Mouse (Mus musculus) forebrain, embryonic 14.5 days (tissue): ENCODE results near the gene Apbb2. TPM values are rescaled to one million over a fixed set of nuclear protein-coding genes. Genes with fewer than 3 reads are reported as not detected.

ENCODE experiments used
- ATAC-seq: fragments of 200-750 bp; cut with Nextera tagmentation; 2 replicates; pipeline ENCODE4 v1.8.0; 2017; ENCODE audit warnings: mild to moderate bottlenecking, moderate library complexity
- DNase-seq: peaks from one replicate; pipeline ENCODE4 v3.0.0-alpha.2; 2015; ENCODE audit warnings: low spot score
- H3K27ac ChIP-seq: fragments of 300-500 bp; sonication (generic); 2 replicates; pipeline ENCODE4 v1.5.1; 2014; ENCODE audit warnings: low read depth, mild to moderate bottlenecking, control low read depth, low read length, moderate library complexity
- H3K27me3 ChIP-seq: fragments of 300-500 bp; sonication (generic); replicated peaks from 2 replicates; pipeline ENCODE4 v1.6.1; 2014; ENCODE audit warnings: low read length, control low read depth, mixed read lengths; ENCODE audit not compliant: control insufficient read depth, insufficient read depth
- H3K36me3 ChIP-seq: fragments of 300-500 bp; sonication (generic); 2 replicates; pipeline ENCODE4 v1.6.1; 2014; ENCODE audit warnings: low read length, control low read depth; ENCODE audit not compliant: control insufficient read depth, insufficient read depth
- H3K4me1 ChIP-seq: fragments of 300-500 bp; sonication (generic); 2 replicates; pipeline ENCODE4 v1.6.1; 2014; ENCODE audit warnings: antibody characterized with exemption, low read length, control low read depth; ENCODE audit not compliant: control insufficient read depth, insufficient read depth
- H3K4me2 ChIP-seq: fragments of 300-500 bp; sonication (generic); 2 replicates; pipeline ENCODE4 v1.6.1; 2014; ENCODE audit warnings: mild to moderate bottlenecking, control low read depth, low read length
- H3K4me3 ChIP-seq: fragments of 300-500 bp; sonication (generic); 2 replicates; pipeline ENCODE4 v1.5.1; 2014; ENCODE audit warnings: low read depth, low read length, control low read depth
- H3K9ac ChIP-seq: fragments of 300-500 bp; sonication (generic); 2 replicates; pipeline ENCODE4 v1.6.1; 2014; ENCODE audit warnings: mild to moderate bottlenecking, low read length, control low read depth, moderate library complexity
- H3K9me3 ChIP-seq: fragments of 300-500 bp; sonication (generic); replicated peaks from 2 replicates; pipeline ENCODE4 v1.6.1; 2016; ENCODE audit warnings: low read length, control low read depth, mixed read lengths; ENCODE audit not compliant: control insufficient read depth
- WGBS: fragments of 180-500 bp; shearing (Covaris S2); extraction: QIAGEN DNeasy Blood & Tissue Kit; methylation state at CpG from one replicate; pipeline ENCODE4 v1.1.7; 2014; 5-methylcytosine and 5-hydroxymethylcytosine counted together
- polyA plus RNA-seq: library from polyadenylated mRNA; unstranded; fragments of >200 nt; fragmentation: Nextera tagmentation; extraction: Ambion mirVana; gene quantifications from 2 replicates; pipeline ENCODE4 v1.2.1, GENCODE M21; 2014

The Apbb2 gene
- polyA plus RNA-seq, 1 experiment from 2014 or later = 60.6 TPM

DNA sequence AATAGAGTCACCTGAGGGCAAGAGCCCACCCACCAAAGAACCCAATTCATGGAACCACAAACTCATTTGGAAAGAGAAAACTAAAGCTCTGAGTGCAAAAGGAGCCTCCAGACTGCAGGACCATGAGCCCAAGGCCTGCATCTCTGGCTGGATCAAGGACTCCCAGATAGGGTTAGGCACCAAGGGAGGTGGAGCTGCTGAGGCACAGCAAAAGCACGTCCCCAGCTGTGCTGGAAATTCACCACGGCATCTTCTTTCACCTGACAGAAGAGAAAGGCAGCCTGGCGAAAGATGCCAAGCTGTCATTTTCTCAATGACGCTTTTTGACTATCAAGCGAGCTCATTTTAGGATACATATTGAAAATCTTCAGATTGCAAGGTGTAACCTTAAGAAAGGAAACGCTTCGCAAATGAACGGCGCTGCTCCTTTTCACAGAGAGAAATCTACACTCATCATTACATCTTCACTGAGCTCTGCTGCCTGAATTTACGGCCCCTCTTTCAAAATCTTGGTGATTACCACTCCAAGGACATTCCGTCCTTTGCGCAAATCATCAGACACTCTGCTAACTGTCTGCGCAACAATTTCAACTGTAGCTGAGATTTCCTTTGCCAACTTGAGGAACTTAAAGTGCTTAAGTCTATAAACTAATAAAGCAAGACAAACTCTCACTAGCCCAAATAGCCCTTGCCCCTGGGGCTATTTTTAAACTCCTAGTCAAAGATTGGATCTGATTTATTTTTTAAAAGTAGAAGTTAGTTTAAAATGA is 46.3 kb downstream of the Apbb2 start:
- no peaks in the 10 kb centered on the region for H3K9me3 ChIP-seq
- no peak overlapping the region for H3K4me2 ChIP-seq
- no peak for ATAC-seq
- WGBS = 81% methylated on average over 13 of the region's 13 CpGs
- no peaks in the 10 kb centered on the region for H3K27me3 ChIP-seq
- no peak for DNase-seq
- no peak overlapping the region for H3K4me3 ChIP-seq
- no peak overlapping the region for H3K9ac ChIP-seq
- no peaks in the 10 kb centered on the region for H3K4me1 ChIP-seq
- H3K36me3 ChIP-seq = no peaks in the 10 kb centered on the region
- H3K27ac ChIP-seq = no peak overlapping the region

DNA sequence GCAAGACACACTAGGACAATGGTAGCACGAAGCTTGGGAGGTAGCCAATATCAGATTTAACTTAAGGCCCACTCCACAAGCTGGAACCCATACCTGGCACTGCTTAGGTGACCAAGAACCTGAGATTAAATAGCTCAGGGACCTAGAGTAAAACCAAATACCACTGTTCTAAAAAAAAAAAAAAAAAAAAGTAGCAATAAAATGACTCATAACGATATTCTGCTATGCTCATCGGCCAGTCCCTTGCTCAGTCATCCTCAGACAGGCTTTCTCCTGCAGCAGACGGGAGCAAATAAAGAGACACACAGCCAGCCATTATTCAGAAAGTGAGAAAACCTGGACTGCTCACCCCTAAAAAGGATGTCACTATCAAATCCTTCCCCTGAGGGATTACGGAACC is 47.9 kb downstream of the Apbb2 start:
- no peak for DNase-seq
- no peaks in the 10 kb centered on the region for H3K36me3 ChIP-seq
- H3K4me1 ChIP-seq = no peaks in the 10 kb centered on the region
- no peak overlapping the region for H3K9ac ChIP-seq
- H3K27ac ChIP-seq = no peak overlapping the region
- ATAC-seq = no peak
- H3K4me2 ChIP-seq = no peak overlapping the region
- no peaks in the 10 kb centered on the region for H3K27me3 ChIP-seq
- 94% methylated on average over 5 of the region's 5 CpGs for WGBS
- no peaks in the 10 kb centered on the region for H3K9me3 ChIP-seq
- H3K4me3 ChIP-seq = no peak overlapping the region

DNA sequence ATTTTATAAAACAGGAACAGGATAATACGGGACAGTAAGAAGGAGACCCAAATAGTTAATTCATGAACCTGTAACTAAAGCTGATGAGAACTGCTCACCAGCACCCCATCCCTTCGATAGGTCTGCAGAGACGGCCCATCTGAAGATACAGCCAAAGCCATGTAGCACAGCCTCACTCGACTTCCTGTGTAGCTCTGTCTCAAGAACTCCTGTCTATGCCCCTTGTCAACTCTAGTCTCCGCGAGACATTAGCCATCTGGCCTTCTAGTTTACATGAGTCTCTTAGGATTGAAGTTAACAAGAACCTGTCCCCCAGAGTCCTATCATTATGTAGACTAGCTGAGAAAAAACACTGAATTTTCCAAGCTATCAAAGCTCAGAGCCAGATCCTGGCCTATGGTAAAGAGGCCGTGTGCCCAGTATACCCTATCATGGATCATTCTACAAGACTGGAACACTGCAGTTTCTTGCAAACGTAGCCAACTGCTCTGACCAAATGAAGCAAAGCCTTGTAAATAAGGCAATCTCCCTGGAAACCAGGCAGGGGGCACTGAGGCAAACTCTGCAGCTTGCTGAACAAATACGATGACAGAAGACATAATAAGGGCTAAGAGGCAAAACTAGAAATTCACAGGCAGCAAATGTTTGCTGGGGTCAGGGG is 49.3 kb downstream of the Apbb2 start:
- Histone ChIP-seq H3K4me3 (no peak overlapping the region), H3K36me3 (no peaks in the 10 kb centered on the region), H3K4me1 (no peaks in the 10 kb centered on the region), H3K9me3 (no peaks in the 10 kb centered on the region), H3K9ac (no peak overlapping the region), H3K27ac (no peak overlapping the region), H3K27me3 (no peaks in the 10 kb centered on the region), H3K4me2 (no peak overlapping the region)
- DNase-seq = no peak
- ATAC-seq = no peak
- WGBS = 79% methylated on average over 9 of the region's 9 CpGs

DNA sequence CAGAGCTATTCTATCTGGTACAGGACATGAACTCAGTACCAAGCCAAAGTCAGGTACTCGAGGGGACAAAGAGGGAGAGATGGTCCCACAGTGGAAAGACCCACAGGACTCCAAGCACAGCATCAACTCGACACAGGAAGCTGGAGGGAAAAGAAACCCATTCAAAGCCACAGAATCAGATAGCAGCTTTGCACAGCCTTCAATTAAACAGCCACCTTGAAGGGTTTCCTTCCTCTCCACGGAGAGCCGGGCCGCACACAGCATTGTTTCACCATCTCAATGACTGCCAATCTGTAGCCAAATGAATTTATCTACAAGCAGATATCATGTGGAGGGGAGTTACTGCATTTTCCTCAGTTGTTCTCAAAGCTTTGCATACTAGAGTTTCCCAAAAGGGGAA is 50.6 kb downstream of the Apbb2 start:
- Histone ChIP-seq H3K27me3 (no peaks in the 10 kb centered on the region), H3K4me2 (no peak overlapping the region), H3K4me1 (no peaks in the 10 kb centered on the region), H3K4me3 (no peak overlapping the region), H3K27ac (no peak overlapping the region), H3K9ac (no peak overlapping the region), H3K9me3 (no peaks in the 10 kb centered on the region), H3K36me3 (no peaks in the 10 kb centered on the region)
- ATAC-seq = no peak
- DNase-seq = no peak
- 63% methylated on average over 5 of the region's 5 CpGs for WGBS

DNA sequence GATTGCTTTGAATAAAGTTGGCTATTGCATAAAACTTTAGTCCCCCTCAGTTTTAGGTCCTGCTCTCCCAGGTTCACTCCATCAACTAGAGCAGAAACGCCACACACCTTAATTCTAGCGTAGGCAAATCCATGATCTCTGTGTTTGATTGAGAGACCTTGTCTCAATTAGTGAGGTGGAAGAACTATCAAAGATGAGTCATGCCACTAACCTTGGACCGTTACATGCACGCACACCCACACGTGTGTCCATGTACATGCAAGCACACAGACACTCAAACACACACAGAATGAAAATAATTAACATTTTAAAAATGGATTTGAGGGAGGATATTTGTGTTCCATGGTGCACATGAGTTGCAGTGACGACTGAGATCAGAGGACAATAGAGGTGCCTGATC is 51.2 kb downstream of the Apbb2 start:
- Histone ChIP-seq H3K9ac (no peak overlapping the region), H3K4me1 (no peaks in the 10 kb centered on the region), H3K4me3 (no peak overlapping the region), H3K36me3 (no peaks in the 10 kb centered on the region), H3K27ac (no peak overlapping the region), H3K9me3 (no peaks in the 10 kb centered on the region), H3K27me3 (no peaks in the 10 kb centered on the region), H3K4me2 (no peak overlapping the region)
- 91% methylated on average over 6 of the region's 6 CpGs for WGBS
- ATAC-seq = no peak
- DNase-seq = no peak

DNA sequence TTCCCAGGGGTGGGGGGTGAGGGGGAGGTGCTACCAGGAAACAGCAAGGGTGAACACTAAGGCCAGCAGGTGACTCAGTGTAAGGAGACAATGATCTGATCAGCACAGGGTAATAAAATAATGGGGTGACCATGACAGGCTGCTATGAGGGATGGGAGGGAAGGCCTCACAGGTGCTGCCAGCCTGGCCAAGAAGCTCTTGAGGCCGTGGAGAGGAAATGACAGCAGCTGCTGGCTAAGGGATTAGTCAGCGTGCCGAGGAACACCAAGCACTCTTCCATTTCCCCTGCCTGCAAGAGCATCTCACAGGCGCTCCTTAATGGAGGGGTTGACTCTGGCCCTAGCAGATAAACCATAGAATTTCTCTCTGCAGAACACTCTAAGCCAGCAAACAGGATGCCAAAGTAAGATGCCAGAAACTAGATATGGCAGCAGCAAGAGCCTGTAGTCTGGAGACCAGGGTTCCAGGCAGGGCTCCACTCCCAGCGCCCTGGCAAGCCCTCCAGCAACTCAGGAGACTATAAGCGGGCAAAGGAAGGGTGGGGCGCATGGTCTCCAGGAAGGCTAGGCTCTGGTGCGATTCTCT is 58.9 kb downstream of the Apbb2 start:
- H3K4me1 ChIP-seq = no peaks in the 10 kb centered on the region
- 65% methylated on average over 8 of the region's 8 CpGs for WGBS
- H3K27ac ChIP-seq = no peak overlapping the region
- H3K36me3 ChIP-seq = no peaks in the 10 kb centered on the region
- H3K9me3 ChIP-seq = no peaks in the 10 kb centered on the region
- DNase-seq = no peak
- no peak for ATAC-seq
- H3K4me3 ChIP-seq = no peak overlapping the region
- H3K27me3 ChIP-seq = no peaks in the 10 kb centered on the region
- no peak overlapping the region for H3K4me2 ChIP-seq
- H3K9ac ChIP-seq = no peak overlapping the region

DNA sequence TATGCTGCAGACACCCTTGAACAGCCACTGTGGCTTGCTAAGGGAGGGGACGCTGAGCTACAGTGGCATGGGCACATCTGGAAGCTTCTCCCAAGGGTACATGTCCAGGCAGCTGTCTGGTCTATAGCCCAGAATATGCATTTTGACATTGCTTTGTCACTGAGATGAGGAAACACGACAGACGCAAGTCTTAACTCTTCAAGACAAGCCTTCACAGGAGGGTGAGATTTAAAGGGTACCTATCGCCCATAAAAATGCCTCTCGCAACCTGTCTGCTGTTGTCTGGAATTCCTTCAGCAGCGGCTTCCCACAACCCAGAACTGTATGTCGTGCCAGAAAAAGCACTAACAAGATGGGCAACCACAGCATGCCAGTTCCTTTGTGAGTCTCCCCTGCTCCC is 60.5 kb downstream of the Apbb2 start:
- no peak for ATAC-seq
- 95% methylated on average over 7 of the region's 7 CpGs for WGBS

DNA sequence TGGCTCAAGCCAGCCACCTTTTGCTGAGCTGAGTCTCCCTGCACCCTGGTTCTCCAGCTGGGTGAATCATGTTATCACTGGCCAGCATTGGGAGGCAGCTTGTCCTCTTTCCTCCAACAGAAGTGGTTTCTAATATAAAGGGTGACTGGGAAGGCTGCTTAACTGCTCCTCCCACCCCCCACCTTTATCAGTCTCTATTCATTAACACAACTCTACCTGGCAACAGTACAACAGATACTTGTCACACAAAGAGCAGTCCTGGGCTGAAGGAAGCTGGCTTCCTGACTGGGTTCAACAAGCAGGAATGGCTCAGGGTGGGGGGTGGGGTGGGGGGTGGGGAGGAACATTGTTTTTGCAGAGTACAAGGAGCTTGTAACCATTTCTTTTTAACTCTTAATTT is 64.7 kb downstream of the Apbb2 start:
- H3K9me3 ChIP-seq = no peaks in the 10 kb centered on the region
- H3K4me2 ChIP-seq = no peak overlapping the region
- H3K4me1 ChIP-seq = no peaks in the 10 kb centered on the region
- ATAC-seq = no peak
- DNase-seq = no peak
- H3K4me3 ChIP-seq = no peak overlapping the region
- H3K36me3 ChIP-seq = no peaks in the 10 kb centered on the region
- H3K27ac ChIP-seq = no peak overlapping the region
- H3K9ac ChIP-seq = no peak overlapping the region
- H3K27me3 ChIP-seq = no peaks in the 10 kb centered on the region

More for the DNA sequence above, 60.5 kb downstream of the Apbb2 start:
- no peak overlapping the region for H3K4me2 ChIP-seq
- DNase-seq = no peak
- no peaks in the 10 kb centered on the region for H3K36me3 ChIP-seq
- H3K9ac ChIP-seq = no peak overlapping the region
- no peaks in the 10 kb centered on the region for H3K9me3 ChIP-seq
- H3K4me1 ChIP-seq = no peaks in the 10 kb centered on the region
- H3K27me3 ChIP-seq = no peaks in the 10 kb centered on the region
- H3K4me3 ChIP-seq = no peak overlapping the region
- no peak overlapping the region for H3K27ac ChIP-seq

DNA sequence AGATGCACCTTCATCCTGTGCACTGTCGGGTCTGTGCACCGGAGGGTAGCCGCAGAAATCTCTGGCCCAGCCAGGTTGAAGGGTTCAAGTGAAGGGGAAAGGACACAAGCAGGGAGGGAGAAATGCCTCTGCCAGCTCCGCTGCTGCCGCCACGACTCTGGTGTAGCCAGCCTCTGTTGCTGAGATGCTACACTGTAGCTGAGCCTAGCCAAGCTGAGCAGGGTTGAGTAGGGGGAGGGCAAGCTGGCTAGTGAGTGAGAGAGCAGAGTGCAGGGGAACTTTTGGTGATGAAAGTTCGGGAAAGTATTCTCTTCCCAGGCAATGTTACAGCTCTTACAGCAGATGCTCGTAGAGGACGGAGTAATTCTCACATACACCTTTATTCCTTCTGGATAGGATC is 66.3 kb downstream of the Apbb2 start:
- Histone ChIP-seq H3K27ac (no peak overlapping the region), H3K9me3 (no peaks in the 10 kb centered on the region; the same call in 1 of the 2 replicates), H3K36me3 (no peaks in the 10 kb centered on the region), H3K4me3 (no peak overlapping the region), H3K4me2 (no peak overlapping the region), H3K4me1 (no peaks in the 10 kb centered on the region), H3K27me3 (no peaks in the 10 kb centered on the region), H3K9ac (no peak overlapping the region)
- WGBS = 78% methylated on average over 9 of the region's 9 CpGs
- DNase-seq = no peak
- ATAC-seq = no peak
